Mouse (Mus musculus) retina, postnatal 7 days (tissue): ENCODE results near the gene Ccdc40.

ENCODE experiments used
- DNase-seq: peaks from one replicate; pipeline ENCODE4 v3.0.0-alpha.2; 2012; ENCODE audit warnings: low read depth, low spot score

The Ccdc40 gene

DNA sequence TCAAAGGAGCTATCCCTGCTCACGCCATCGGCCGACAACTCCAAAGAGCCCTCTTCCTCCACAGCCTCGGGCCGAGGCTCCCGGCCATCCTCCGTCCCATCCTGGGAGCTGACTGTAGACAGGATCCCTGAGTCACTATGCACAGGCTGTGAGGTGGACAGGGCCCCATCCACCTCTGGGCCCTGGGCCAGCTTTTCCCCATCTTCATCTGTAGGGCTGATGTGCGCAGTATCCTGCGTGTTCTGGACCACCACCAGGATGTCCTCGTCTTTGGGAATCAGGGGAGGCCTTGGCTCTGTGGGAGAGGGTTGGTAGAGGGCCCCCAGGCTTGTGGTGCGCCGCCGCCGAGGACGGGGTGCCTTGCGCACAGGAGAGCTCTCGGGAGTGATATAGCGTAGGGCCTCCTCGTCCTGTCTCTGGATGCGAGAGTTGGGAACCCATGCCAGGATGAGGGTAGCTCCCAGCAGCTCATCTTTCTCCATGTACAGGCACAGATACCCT, 19.5 kb upstream of the Ccdc40 start:
- no peak for DNase-seq

DNA sequence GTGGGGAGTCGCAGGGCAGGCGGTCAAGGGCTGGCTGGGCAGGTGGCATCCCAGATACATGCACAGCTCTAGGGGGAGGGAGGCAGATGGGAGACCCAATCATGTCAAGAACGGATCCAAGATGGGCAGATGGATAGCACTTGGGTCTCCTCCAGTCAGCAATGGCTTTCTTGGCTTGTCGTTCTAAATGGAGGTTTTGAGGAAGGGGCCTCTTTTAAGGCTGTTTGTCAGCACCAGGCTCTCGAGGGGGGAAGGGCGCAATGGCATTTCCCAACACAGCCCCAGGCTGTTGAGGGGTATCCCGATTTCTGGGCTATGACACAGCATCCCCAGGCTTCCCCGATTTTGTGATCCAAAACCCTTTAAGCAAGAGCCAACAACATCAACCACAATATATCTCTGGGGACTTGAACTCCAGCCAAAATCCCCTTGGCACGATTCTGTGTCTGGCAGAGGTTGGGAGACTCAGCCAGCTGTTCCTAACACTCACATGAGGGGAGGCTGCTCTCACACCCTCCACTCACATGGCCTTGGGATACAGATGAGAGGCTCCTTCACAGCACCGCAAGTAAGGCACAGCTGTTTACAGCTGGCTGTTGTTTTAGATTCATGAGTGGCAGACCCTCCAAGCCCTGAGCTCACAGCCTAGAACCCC, 18.9 kb upstream of the Ccdc40 start:
- DNase-seq, result no peak

DNA sequence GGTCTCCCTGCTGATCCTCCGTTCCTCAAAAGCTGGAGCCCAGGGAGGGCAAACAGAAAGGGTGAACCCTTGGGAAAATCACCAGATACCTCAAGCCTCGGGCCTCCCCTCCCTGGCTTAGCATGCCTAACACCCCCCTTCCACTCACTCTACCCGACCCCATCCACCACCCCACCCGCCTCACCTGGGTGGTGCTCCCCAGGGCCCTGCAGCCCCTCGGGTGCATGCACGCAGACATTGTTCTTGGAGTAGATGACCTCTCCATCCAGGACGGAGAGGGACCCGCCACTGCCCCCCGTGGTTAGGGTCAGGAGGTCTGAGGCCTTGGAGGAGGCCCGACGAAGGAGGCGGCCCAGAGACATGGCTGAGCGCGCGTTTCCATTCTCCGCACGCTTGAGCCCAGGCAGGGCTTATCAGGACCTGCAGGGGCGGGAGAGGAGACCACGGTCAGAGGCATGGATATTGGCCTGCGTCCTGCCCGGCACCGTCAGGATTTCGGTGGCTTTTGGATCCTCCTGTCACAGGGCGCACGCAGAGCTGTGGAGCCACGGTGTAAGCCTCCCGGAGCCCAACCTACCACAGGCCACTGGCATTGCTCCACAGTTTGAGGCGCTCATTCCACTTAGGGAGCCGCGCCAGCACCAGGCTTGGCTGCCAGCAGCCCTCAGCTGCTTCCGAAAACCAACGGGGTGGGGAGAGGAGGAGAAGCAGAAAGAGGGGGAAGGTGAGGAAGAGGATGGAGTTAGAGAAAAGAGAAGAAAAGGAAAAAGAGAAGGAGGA, 17.9 kb upstream of the Ccdc40 start:
- no peak for DNase-seq

DNA sequence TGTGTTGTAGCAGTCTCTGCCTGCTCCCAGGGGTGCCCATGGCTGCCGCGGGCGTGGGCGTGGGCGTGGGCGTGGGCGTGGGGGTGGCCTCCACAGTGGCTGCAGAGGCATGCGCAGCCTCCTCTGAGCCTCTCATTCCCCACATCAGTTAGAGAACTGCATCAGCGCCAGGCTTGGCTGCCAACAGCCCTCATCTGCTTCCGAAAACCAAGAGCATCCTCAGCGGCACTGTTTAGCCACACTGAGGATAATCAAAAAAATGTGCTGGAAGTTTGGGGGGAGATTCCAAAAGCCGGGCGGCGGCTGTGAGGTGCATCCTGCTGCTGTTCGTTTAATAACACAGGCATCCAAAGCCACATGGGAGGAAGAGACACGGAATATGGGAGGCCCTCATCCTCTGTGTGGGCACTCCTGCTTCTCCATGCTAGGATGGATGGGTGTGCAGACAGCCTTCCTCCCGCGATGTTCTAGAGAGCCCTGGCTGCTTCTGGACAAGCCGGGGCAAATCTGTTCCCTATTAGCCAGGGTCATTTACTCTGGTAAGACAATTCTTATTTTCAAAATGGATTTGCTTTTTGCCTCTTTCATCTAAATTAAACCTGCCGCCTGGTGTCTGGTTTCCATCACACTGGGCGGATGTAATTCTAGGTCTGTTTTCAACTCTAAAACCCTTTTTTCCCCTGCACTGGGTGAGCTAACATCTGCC, 16.6 kb upstream of the Ccdc40 start:
- DNase-seq, result no peak

DNA sequence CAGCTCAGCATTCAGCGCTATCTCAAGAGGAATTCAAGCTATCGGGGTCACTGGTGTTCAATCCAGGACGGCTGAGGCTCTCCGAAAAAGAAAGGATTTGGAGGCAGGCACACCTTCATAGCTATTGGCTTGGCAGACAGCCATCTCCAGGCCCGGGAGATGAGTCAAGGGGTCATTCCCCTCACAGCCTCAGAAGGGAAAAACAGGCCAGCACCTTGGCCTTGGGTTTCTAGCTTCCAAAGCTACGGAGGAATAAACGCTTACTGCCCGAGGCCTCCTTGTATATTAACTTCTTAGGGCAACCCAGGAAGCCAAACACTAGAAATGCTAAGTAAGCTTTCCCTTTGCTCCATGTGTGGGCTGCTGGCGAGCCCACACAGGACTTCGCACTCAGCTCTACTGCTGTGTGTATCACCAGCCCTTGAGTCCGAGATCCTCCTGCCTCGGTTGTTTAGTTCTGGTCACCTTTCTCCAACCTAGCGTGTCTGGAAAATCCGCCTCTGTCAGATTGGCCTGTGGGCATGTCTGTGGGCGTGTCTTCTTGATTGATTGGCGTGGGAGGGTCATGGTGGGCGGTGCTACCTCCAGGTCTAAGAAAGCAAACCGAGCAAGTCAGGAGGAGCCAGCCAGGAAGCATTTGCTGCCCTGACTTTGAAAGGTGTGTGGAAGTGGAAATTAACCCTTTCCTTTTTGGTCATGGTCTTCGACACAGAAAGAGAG, 15.0 kb upstream of the Ccdc40 start:
- DNase-seq, result no peak

DNA sequence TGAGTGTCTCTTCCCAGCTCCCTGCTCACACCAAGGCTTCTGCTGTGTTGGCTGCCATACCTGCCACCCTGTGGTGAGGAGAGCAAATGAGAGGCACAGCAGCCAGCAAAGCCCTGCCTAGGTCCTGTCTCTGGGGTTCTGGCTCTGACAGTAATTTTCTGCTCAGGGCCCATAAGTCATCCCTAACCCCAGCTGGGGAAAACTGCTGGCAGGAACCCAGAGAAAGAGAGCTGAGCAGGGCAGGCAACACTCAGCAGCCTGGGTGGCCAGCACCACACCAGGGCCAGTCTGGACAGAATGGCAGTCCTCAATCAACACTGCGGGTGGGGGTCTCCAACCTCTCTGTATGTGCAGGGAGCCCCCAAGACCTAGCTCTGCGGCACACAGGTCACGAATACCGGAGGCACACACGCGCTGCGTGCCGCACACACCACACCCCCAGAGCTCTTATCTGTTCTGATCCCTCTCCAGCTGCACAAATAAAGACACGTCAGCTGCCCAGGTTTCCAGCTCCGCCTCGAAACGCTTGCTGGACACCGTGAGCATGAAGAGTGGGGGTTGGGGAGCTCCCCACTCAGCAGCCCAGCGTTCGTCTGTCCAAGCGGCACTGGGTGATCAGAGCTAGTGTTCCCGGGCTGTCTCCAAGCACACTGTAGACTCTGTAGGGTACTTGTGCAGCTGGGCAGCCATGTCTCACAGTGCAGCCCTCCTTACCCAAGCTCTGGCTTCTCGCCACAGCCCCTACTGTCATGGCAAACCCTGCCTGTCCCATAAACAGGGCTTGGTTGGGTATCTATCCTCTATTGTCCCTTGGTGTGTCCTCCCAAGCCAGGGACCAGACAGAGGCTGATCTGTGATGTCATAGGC, 13.1 kb upstream of the Ccdc40 start:
- DNase-seq, result no peak

DNA sequence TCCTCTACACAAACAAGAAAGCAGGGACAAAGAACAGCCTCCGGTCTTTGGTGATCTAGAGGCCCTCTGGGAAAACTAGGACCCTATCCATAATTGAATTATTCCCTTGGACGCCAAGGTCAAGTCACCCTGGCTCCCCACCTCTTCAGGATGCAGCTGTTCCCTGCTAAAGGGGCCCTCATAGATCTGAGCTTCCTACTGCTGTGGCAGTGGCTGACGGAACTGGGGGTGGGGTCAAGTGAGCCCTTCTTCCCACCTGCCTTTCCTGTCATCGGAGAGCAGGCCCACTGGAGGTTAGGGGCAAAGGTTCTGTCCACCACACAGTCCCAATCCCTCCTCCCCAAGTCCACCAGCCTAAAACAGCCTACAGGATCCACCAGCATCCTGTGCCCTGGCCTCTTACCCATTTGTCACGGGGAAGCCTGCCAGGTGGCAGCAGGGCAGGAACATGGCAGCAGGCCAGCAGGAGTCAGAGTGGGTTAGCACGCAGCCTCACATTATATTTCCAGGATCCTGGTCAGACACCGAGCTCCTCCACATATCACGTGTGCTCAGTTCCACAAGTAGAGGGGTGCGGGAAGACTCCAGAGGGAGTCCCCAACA, 12.4 kb upstream of the Ccdc40 start:
- no peak for DNase-seq

DNA sequence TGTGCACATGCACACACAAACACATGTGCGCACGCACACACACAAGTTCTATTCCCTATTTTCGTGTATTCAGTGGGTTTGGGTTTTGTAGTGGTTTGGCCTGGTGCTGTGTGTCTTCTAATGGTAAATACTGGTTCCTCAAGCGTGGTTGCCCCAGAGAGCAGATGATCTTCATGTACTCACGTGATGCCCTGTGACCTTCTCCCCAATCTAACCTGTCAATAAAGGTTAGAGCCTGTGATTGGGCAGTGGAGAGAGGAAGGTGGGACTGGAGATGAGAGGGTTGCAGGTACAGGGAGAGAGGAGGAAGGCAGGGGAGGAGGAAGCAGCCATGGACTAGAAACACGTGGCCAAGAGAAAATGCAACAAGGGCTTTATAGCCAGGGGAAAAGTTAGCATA, 10.5 kb upstream of the Ccdc40 start:
- no peak for DNase-seq

DNA sequence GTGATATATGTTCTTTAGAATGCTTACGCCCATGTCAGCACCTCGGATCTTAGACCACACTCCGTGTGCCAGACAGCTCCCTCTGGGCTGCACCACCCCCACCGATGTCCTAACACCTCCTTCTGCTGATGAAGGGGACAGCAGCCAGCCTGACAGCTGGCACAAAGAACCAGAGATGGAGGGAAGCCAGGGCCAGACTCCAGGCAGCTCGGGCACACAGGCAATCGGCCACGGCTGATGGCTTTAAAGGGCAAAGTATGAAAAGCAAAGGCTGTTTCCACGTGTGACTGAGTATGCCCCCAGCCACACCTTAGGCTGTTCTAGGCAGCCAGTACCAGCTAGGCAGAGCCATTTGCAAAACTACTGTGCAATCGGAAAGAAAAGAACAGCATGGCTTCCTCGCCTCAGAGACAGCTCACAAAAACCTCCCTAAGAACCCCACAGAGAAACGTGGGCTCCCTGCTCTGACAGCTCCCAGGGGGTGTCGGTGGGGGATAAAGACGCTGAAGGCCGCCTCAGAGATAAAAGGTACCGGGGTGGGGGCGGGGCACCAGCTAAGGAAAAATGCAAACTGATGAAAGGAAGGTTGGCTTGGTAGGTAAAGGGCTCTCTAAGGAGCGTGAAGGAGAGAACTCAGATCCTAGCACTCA, 8.4 kb upstream of the Ccdc40 start:
- DNase-seq, result no peak

DNA sequence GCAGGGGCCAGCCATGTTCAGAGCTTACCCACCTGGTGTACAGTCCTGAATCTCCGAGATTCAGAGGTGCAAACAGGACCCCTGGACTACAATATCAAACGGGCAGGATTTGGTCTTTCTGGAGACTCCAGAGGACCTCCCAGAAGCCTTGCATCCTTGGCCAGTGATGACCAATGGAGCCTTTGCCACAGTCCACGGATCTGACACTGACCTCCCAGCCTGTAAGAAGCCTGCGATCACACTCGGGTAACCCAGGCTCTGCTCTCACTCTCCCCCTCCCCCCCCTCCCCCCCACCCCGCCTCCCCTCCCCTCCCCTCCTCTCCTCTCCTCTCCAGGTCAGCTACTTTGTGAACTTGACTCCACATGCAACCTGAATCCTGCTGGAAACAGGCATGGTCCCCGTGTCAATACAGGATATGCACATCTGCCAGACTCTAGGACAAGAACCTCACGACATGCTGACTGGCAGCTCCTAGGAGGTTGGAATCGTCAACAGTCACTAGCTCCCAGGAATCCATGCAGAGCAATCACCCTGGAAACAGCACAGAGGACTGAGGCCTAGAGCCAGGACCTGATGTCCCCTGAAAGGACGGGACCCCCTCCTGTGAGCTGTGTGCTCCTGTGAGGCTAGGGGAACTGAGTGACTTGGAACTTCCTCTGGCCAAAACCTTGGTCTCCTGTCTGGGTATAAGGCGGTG, 6.4 kb upstream of the Ccdc40 start:
- no peak for DNase-seq

DNA sequence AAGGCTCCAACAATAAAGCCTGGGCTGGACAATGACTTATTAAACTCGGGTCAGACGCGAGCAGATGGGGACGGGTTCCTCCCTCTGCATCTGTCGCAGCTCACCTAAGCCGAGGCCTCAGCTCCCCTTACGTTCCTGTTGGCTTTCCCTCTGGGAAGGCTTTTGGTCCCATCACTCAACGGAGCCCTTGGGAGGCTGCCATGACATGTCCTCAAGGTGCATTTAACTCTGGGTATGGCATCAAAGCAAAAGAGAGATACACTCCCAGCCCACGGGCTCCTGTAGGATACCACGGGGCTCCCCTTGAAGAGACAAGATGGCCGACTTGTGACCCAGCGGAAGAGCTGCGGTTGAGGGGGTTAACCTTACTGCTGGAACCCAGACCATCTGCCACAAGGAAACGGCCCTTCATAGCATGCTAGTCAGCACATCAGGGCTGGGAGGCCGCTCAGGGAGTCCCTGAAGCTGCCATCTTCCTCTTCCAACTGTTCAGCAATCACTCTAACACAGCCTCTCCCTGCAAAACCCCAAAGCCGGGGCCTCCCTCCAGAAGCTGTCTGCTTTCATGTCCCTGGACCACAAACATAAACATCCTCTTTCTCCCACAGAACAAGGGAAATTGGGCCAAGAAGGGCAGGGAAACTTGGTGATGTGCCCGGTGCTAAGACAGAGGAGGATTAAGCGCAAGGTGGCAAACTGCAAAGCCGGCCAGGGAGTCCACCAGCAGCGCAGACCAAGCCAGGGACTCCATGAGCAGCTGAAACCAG, 5.1 kb upstream of the Ccdc40 start:
- DNase-seq, result no peak

DNA sequence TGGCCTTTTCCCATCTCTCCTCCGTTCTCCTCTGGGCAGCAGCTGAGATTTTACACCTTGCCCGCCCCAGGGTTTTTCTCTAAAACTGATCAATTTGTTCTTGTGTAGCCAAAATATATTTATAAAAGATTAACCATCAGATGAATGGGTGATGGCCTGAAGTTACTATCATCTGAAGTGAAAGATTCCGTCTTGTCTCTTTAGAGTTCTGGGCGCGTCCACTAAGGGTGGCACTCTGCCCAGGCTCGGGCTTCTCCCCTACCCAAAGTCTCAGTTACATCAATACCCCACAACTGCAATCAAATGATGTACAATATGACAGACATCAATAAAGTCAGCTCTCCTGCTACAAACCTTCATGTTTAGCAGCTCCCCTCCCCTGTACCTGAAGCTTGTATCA, 3.4 kb upstream of the Ccdc40 start:
- no peak for DNase-seq

DNA sequence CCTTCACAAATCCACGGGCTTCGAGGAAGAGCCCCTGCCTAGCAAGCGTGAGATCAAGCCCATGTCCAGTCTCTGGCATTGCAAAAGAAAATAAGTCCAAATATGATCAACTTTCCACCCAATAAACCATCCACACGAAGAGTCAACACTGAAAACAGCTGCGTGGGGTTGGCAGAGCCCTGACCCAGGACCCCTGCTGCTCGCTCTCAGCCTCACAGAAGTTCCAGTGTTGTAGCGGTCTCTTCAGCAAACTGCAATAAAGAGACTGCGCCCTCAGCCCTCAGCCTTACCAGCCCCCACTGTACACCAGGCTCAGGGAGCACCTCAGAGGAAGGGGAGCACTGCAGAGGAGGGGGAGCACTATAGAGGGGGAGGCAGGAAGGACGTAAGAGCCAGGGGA, 2.7 kb upstream of the Ccdc40 start:
- DNase-seq, result no peak

DNA sequence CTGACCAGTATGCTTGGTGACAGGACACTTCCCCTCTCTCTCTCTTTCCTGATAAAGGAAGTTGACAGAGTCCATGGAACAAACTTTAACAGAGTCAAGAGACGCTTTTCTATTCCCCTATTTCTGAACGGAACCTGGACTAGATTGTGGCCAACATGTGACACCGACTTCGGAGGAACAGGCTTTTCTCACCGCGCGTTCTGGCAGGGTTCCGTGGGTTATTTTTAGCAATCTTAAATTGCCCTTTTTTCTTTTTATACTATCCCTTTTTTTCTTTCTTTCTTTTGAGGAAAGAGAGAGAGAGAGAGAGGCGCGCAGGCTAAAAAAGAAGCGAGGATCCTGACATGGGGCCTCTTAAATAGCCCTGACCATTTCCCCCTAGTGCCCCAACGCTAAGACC, 781 bp upstream of the Ccdc40 start:
- DNase-seq, result no peak

DNA sequence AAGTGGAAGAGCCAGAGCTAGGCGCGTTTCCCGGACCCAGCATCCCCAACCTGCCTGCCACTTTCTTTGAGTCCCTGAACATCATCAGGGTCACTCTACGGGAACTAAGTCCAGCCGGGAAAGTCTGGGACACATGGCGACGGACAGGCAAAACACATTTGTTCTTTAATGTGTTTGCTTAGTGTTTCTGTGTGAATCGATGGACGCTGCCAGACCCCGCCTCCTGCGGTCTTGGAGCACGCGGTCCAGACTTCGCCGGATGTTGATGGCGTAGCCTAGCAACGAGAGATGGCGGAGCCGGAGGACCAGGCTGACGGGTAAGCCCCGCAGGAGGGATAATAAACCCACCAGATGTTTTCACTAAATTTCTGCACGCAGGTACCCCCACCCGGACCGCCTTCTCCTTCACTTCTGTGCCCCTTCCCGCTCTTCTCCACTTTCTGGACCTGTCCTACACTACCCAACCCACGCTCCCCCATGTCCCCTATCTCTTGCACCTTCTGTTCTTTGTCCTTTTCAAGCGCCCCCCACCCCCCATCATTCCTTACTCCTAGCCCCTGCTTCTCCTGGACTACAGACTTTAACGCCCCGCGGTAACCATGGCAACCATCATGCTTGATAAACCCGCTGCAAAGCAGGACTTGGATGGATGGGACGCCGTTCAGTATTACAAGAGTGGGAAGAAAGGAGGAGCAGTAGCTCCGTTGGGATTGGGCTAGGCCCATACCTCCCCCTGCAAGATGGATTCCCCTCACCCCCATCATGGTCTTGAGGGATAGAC, 664 bp downstream of the Ccdc40 start:
- no peak for DNase-seq

DNA sequence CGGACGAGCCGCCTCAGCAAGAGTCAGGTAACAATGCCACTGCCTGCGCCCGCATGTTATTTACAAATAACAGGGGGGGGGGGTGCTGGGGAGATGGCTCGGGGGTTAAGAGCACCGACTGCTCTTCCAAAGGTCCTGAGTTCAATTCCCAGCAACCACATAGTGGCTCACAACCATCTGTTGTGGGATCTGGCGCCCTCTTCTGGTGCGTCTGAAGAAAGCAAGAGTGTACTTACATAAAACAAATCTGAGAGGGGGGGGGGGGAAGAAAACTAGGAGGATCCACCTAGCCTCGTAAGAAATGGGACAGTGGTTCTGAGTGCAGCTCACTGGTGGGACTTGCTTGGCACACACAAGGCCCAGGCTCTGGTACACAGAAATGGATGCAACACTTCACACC, 6.4 kb downstream of the Ccdc40 start:
- no peak for DNase-seq

DNA sequence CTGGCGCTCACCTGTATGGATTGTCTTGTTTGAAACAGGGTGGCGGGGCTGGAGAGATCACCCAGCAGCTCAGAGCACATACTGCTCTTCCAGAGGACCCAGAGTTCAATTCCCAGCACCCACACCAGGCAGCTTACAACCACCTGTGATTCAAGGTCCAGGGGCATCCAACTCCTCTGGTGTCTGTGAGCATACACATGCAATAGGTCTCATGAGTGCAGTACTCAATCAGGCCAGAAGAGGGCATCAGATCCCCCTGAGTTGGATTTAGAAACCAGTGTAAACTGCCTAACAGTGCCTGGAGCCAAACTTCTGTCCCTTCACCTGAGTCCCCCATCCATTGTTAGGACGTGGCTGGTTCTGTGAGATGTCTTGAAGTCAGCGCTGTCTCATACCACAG, 7.2 kb downstream of the Ccdc40 start:
- no peak for DNase-seq

DNA sequence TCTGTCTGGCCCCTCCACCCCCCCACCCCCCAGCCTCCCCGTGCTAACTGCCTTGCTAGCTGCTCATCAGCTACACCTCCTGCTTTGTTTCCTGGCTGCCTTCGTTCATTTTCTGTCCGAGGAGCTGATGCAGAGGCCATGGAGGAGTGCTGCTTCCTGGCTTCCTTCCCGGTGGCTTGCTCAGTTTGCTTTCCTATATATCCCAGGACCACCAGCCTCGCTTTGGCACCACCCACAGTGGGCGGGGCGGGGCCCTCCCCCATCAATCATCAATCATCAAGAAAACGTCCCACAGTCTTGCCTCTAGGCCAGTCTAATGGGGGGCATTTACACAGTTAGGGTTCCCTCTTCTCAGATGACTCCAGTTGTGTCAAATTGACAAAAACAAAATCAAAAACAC, 8.0 kb downstream of the Ccdc40 start:
- no peak for DNase-seq
